Mouse (Mus musculus) left cerebral cortex, postnatal 14 days (tissue): ENCODE measurements around the gene Cyp2b9. TPM values are rescaled to one million over a fixed set of nuclear protein-coding genes. Genes with fewer than 3 reads are reported as not detected.
"Not testable (repeated sequence)": the region's sequence is repeated elsewhere in the genome, so short reads cannot be mapped to it uniquely, and the experiment has no call there.

Experiments
- DNase-seq, 2 experiments: peaks; one replicate each; pipeline ENCODE4 v3.0.0; 2021 to 2022; ENCODE audit warnings: low spot score in 2 of 2, mixed read lengths in 1 of 2
- intact Hi-C: fragments of 180-260 bp; cut with DNase I; formaldehyde crosslinking; loops from one replicate; pipeline ENCODE4 v1.15.1; 2025
- long read RNA-seq, 2 experiments: library from polyadenylated mRNA; stranded (forward); transcript quantifications; one replicate each; pipeline ENCODE4 v2.0.0; 2021
- total RNA-seq, 2 experiments: library from RNA; stranded (reverse); gene quantifications; 2 replicates each; pipeline ENCODE4 v1.2.3; 2021

Cyp2b9 gene
- total RNA-seq = not detected
- long read RNA-seq, experiment 1 = 0 reads
- long read RNA-seq, experiment 2 = 0 reads

GRCm38 (mm10) chr7:26173111-26173510 lies at the start of gene Cyp2b9:
Gene Cyp2b9, plus strand, starts transcription at chr7:26173411.
- intact Hi-C loops, DNase-seq: not testable (repeated sequence)

- intact Hi-C loops, DNase-seq: not testable (repeated sequence)
Measured at GRCm38 (mm10) chr7:26139623-26140022, 33.6 kb upstream of the Cyp2b9 start.

GRCm38 (mm10) chr7:26143657-26144056 lies 29.6 kb upstream of the Cyp2b9 start:
- intact Hi-C loops, DNase-seq: not testable (repeated sequence)

DNA sequence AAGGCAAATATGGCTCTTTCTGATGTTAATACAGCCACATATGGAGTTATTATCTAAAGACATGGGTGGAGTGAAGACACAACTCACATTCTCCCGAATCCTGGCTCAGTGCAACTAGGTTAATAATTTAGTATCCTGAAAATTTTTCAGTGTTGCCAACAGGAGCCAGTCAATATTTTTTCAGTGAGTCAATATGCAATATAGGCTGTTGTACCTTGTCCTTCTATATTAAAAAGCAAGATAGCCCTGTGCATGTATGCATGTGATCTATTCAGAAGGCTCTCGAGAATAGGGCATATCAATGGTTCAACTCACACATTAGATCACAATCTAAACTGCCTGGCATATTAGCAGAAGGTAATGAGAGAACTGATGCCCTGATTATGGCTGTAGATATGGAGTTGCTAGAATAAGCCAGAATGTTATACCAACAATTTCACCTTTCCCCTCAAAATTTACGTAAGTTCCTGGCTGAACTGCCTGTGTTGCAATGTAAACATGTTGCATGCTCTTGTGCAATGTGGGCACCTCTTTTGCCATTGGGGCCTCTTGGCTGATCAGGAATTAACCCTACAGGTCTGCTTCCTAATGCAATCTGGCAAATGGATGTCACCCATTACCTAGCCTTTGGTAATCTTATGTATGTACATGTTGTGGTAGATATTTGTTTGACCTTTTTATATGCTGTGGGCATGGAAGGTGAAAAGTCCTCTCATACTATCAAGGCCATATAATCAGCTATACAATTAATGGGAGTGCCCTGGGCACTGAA lies 4.3 kb upstream of the Cyp2b9 start:
- DNase-seq, intact Hi-C loops: not testable (repeated sequence)

- DNase-seq = no peak
- intact Hi-C loops = no loop called here
Measured at GRCm38 (mm10) chr7:26201083-26201482, 27.9 kb downstream of the Cyp2b9 start.

DNA sequence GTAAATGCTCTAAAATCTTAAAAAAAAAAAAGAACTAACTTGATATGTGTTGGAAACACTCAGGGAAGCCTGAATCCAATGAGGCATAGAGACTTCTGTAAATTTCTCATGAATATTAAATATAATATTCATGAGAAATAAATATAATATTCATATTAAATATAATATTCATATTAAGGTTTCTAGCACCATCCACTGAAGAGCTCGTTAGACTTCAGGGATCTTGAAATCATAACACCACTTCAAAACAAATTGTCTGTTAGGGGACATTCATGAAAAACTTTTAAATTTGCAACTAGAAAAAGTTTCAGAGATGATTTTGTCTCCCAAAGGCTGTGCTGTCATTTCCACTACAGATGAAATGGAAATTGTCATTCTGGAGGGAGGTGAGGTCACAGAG lies 86.8 kb downstream of the Cyp2b9 start, which contains the start of gene Vmn1r184:
TSS of gene Vmn1r184 (plus strand) at position 301 of the 400 bp plus-strand sequence.
- intact Hi-C loops, DNase-seq: not testable (repeated sequence)

Other genes with a start within 250 kb of the Cyp2b9 start
- not detected for gene Cyp2b13, start 111.9 kb upstream of the Cyp2b9 start, total RNA-seq
- gene Vmn1r184, start 86.9 kb downstream of the Cyp2b9 start, total RNA-seq = not detected
- not detected for gene Cyp2a4, start 133.8 kb downstream of the Cyp2b9 start, total RNA-seq
- not detected for gene Nlrp9c, start 230.3 kb downstream of the Cyp2b9 start, total RNA-seq